ENCODE assay signal across 7 mouse cellular contexts in genomic region chr1:146494681-146495331, GRCm38 (mm10). TPM values are rescaled to one million over a fixed set of nuclear protein-coding genes. Genes with fewer than 3 reads are reported as not detected.
DNase-seq lines count a peak whose midpoint lies in the region; ATAC-seq and TF ChIP-seq lines count a peak whose summit lies in the region.

Brinp3 (plus strand) TSS chr1:146494760.

- H3K36me3 ChIP-seq in C2C12 (ENCODE audit: control insufficient read depth, insufficient read depth), result no peaks in the 10 kb centered on the region
- H3K36me3 ChIP-seq in embryonic facial prominence, embryonic 15.5 days, result no peaks in the 10 kb centered on the region
- H3K36me3 ChIP-seq in midbrain, embryonic 14.5 days (ENCODE audit: control insufficient read depth, insufficient read depth, low read length), result no peaks in the 10 kb centered on the region

- WGBS in embryonic facial prominence, embryonic 15.5 days, result 1% methylated on average over 19 of the region's 19 CpGs
- under 1% methylated on average over 19 of the region's 19 CpGs for WGBS in midbrain, embryonic 14.5 days

- H3K4me2 ChIP-seq in embryonic facial prominence, embryonic 15.5 days (replicated peaks), result peak within 1 kb of the TSS; percentile 50
- H3K4me2 ChIP-seq in midbrain, embryonic 14.5 days (ENCODE audit: low read length), result peak within 1 kb of the TSS; percentile 79

- no peaks in the 10 kb centered on the region for H3K79me2 ChIP-seq in C2C12 (ENCODE audit: control insufficient read depth, insufficient read depth)

- no peak within 1 kb of the TSS for H3K27ac ChIP-seq in embryonic facial prominence, embryonic 15.5 days (replicated peaks)
- H3K27ac ChIP-seq in layer of hippocampus, adult 2 months, result peak within 1 kb of the TSS; percentile 94
- peak within 1 kb of the TSS; percentile 81 for H3K27ac ChIP-seq in midbrain, embryonic 14.5 days (replicated peaks; ENCODE audit: low read depth, low read length)

- DNase-seq in 3134 (ENCODE audit: extremely low read depth, insufficient read length, low spot score), result peak; percentile 62
- DNase-seq in layer of hippocampus, adult 2 months (ENCODE audit: low spot score in 2 of 2), result peak in 1 of 2 experiments; percentile 28
- DNase-seq in midbrain, embryonic 14.5 days, result peak; percentile 65
- DNase-seq in T-cell, adult 2 months (ENCODE audit: low spot score), result no peak

- ATAC-seq in embryonic facial prominence, embryonic 15.5 days (ENCODE audit: insufficient number of reproducible peaks, low FRiP score, low TSS enrichment, low read depth), result no peak
- ATAC-seq in midbrain, embryonic 14.5 days (ENCODE audit: low FRiP score, low TSS enrichment), result peak; percentile 46; the same call in 1 of the 2 replicates
- ATAC-seq in megakaryocyte-erythroid progenitor cell, adult 5-6 weeks (replicated peaks; ENCODE audit: low FRiP score, low TSS enrichment, poor library complexity, severe bottlenecking), result no peak

- H3K4me3 ChIP-seq in C2C12 (ENCODE audit: insufficient read depth, poor library complexity, severe bottlenecking), result no peak within 1 kb of the TSS
- H3K4me3 ChIP-seq in embryonic facial prominence, embryonic 15.5 days (replicated peaks), result peak within 1 kb of the TSS; percentile 25
- peak within 1 kb of the TSS; percentile 70 for H3K4me3 ChIP-seq in layer of hippocampus, adult 2 months
- peak within 1 kb of the TSS; percentile 56 for H3K4me3 ChIP-seq in midbrain, embryonic 14.5 days (replicated peaks; ENCODE audit: low read depth, low read length)

- H3K4me1 ChIP-seq in embryonic facial prominence, embryonic 15.5 days, result peaks cover 14% of the 10 kb centered on the region
- H3K4me1 ChIP-seq in midbrain, embryonic 14.5 days (ENCODE audit: control insufficient read depth, insufficient read depth, low read length), result no peaks in the 10 kb centered on the region

- no peak for TF ChIP-seq CTCF in C2C12 (IDR thresholded peaks at IDR 0.05; ENCODE audit: control insufficient read depth, insufficient read depth, insufficient read length)
- no peak for TF ChIP-seq CTCF in layer of hippocampus, adult 2 months (conservative IDR thresholded peaks at IDR 0.05)

- no peak within 1 kb of the TSS for H3K9ac ChIP-seq in embryonic facial prominence, embryonic 15.5 days
- H3K9ac ChIP-seq in midbrain, embryonic 14.5 days (replicated peaks; ENCODE audit: low read length), result peak within 1 kb of the TSS; percentile 75

- no peaks in the 10 kb centered on the region for H3K27me3 ChIP-seq in C2C12 (ENCODE audit: control insufficient read depth, insufficient read depth, insufficient read length)
- H3K27me3 ChIP-seq in embryonic facial prominence, embryonic 15.5 days, result peaks cover 35% of the 10 kb centered on the region
- peaks cover 9% of the 10 kb centered on the region; the same call in 1 of the 2 replicates for H3K27me3 ChIP-seq in midbrain, embryonic 14.5 days (ENCODE audit: control insufficient read depth, insufficient read depth, low read length)

- H3K9me3 ChIP-seq in embryonic facial prominence, embryonic 15.5 days (replicated peaks), result no peaks in the 10 kb centered on the region
- H3K9me3 ChIP-seq in midbrain, embryonic 14.5 days (ENCODE audit: control insufficient read depth, low read length), result no peaks in the 10 kb centered on the region

- peak within 1 kb of the TSS; percentile 12 for H3ac ChIP-seq in C2C12 (ENCODE audit: control insufficient read depth, insufficient read length, low read depth)

- no peaks in the 10 kb centered on the region for H3K79me3 ChIP-seq in C2C12 (ENCODE audit: low read depth)

TF ChIP-seq in C2C12, 6 proteins besides CTCF, POLR2A, EP300 and RAD21:
- no peak for TF ChIP-seq MYOG (IDR thresholded peaks at IDR 0.05; ENCODE audit: control insufficient read depth, extremely low read depth, insufficient read length)
- TF ChIP-seq CEBPB (IDR thresholded peaks at IDR 0.05; ENCODE audit: low read depth), result no peak
- no peak for TF ChIP-seq MYOD1 (IDR thresholded peaks at IDR 0.05; ENCODE audit: control insufficient read depth, insufficient read length, low read depth)
- TF ChIP-seq FOSL1 (IDR thresholded peaks at IDR 0.05; ENCODE audit: insufficient read depth, low read length, poor library complexity, severe bottlenecking), result no peak
- no peak for TF ChIP-seq USF1 (IDR thresholded peaks at IDR 0.05; ENCODE audit: low read depth)
- no peak for TF ChIP-seq MAX (IDR thresholded peaks at IDR 0.05)

RNA-seq across cellular contexts. Expression of gene Brinp3, which starts in this region (rescaled TPM):
- 1.1 TPM for polyA plus RNA-seq in C2C12 (2012; fragmentation: generic; extraction: Trizol)
- 0.63 and 1.7 TPM in 2 replicates for polyA plus RNA-seq in embryonic facial prominence, embryonic 15.5 days (2015; fragmentation: Nextera tagmentation; extraction: Ambion mirVana)
- 10 to 100 TPM; 14.7 to 15.6 TPM for total RNA-seq in layer of hippocampus, adult 2 months (2021)
- polyA plus RNA-seq in midbrain, embryonic 14.5 days (2014; fragmentation: Nextera tagmentation; extraction: Ambion mirVana), result 28.2 TPM in 2 replicates
- not detected in 2 replicates for total RNA-seq in megakaryocyte-erythroid progenitor cell, adult 5-6 weeks (2014; fragmentation: Nextera tagmentation)
- total RNA-seq in megakaryocyte-erythroid progenitor cell, adult 5-6 weeks (2017), result not detected in 2 replicates

Comparison
In these comparisons a context has a peak if more than half of its experiments do, and no peak if none do; other contexts are left out.
1. RNA of gene Brinp3 (total RNA-seq): 14.7 to 15.6 TPM in layer of hippocampus, adult 2 months; not detected in megakaryocyte-erythroid progenitor cell, adult 5-6 weeks; every median in the first group is over 10 times any median in the second.
2. RNA of gene Brinp3 (polyA plus RNA-seq): 28.2 TPM in midbrain, embryonic 14.5 days; 0.63 to 1.7 TPM in embryonic facial prominence, embryonic 15.5 days and 1.1 TPM in C2C12 (single experiment); every median in the first group is over 10 times any median in the second.